Mouse (Mus musculus) spleen, adult 2 months (tissue): Measurements from ENCODE around the gene Muc20.

ENCODE experiments used
- CTCF ChIP-seq: fragments of 200-500 bp; IDR thresholded peaks from 2 replicates; pipeline ENCODE4 v1.5.1; 2011; ENCODE audit warnings: mild to moderate bottlenecking, inconsistent platforms; ENCODE audit not compliant: insufficient read depth, insufficient read length, insufficient replicate concordance; ENCODE audit errors: extremely low read depth
- POLR2A ChIP-seq: fragments of 200-500 bp; IDR thresholded peaks from 2 replicates; pipeline ENCODE4 v1.6.1; 2011; ENCODE audit warnings: low read depth, low read length, inconsistent platforms

DNA sequence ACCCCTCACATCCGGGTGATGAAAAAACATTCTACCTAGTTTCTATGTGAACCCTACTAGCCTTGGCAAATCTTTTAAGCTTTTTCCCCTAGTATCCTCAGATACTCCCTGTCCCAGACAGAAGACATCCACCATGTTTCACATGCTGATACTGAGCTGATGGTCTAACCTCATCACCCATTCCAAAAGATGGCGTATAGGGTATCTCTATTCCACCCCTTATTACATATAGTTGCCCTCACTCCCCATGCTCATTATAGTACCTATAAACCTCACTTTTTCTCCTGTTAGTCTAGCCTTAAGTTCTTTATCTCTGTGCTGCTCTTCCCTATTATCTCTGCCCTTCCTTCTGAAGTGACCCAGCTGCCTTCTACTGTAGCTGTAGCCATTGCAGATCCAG is 61.6 kb downstream of the Muc20 start, which contains the start of gene Muc4:
- no peak for TF ChIP-seq CTCF
- no peak for TF ChIP-seq POLR2A
